Mouse (Mus musculus) right cerebral cortex, adult 2 months (tissue): Measurements from ENCODE around the gene Olfr707.
"Not testable (repeated sequence)": the region's sequence is repeated elsewhere in the genome, so short reads cannot be mapped to it uniquely, and the experiment has no call there.

ENCODE experiments used
- DNase-seq, 2 experiments: peaks; one replicate each; pipeline ENCODE4 v3.0.0; 2021 to 2022; ENCODE audit warnings: low spot score in 2 of 2

The Olfr707 gene

GRCm38 (mm10) chr7:106901141-106901540 lies at the start of gene Olfr707:
Gene Olfr707 (minus strand): TSS chr7:106901241.
- DNase-seq: not testable (repeated sequence)

- DNase-seq: no peak
These were observed 47.2 kb upstream of the Olfr707 start, which contains the start of gene Olfr710 for GRCm38 (mm10) chr7:106948212-106948611. Gene Olfr710 (minus strand): TSS chr7:106948312.

GRCm38 (mm10) chr7:106932119-106932518 lies 31.1 kb upstream of the Olfr707 start, which contains the start of gene Olfr709-ps1:
Gene Olfr709-ps1 (minus strand): TSS chr7:106932219.
- DNase-seq: no peak

- not testable (repeated sequence) for DNase-seq
These were observed 19.9 kb upstream of the Olfr707 start for GRCm38 (mm10) chr7:106920961-106921360.

- no peak for DNase-seq
These were observed 6.6 kb upstream of the Olfr707 start, which contains the start of gene Olfr1532-ps1 for GRCm38 (mm10) chr7:106907676-106908075. Gene Olfr1532-ps1 (plus strand): TSS chr7:106908001.

- DNase-seq: no peak
These were observed 13.0 kb downstream of the Olfr707 start, which contains the start of gene Olfr706 for GRCm38 (mm10) chr7:106888062-106888461. Gene Olfr706 (minus strand): TSS chr7:106888162.

- DNase-seq: no peak
These were observed 24.2 kb downstream of the Olfr707 start, which contains the start of gene Olfr705 for GRCm38 (mm10) chr7:106876791-106877190. Gene Olfr705 (minus strand): TSS chr7:106876891.

- DNase-seq: no peak
These were observed 38.2 kb downstream of the Olfr707 start, which contains the start of gene Olfr704 for GRCm38 (mm10) chr7:106862885-106863284. Gene Olfr704 (plus strand): TSS chr7:106863185.

GRCm38 (mm10) chr7:106843060-106843459 lies 58.0 kb downstream of the Olfr707 start, which contains the start of gene Olfr703:
Gene Olfr703 (plus strand): TSS chr7:106843360.
- DNase-seq: no peak
